Mouse (Mus musculus) kidney, embryonic 15.5 days (tissue): ENCODE results near the gene Nid1. TPM values are rescaled to one million over a fixed set of nuclear protein-coding genes. Genes with fewer than 3 reads are reported as not detected.
"Not testable (repeated sequence)": the region's sequence is repeated elsewhere in the genome, so short reads cannot be mapped to it uniquely, and the experiment has no call there.

Experiments used
- ATAC-seq: fragments of 200-750 bp; cut with Nextera tagmentation; replicated peaks from 2 replicates; pipeline ENCODE4 v1.8.0; 2017; ENCODE audit warnings: moderate TSS enrichment; ENCODE audit not compliant: low FRiP score
- H3K27ac ChIP-seq: fragments of 300-500 bp; sonication (generic); 2 replicates; pipeline ENCODE4 v1.5.1; 2015; ENCODE audit warnings: mild to moderate bottlenecking, inconsistent platforms
- H3K27me3 ChIP-seq: fragments of 300-500 bp; sonication (generic); 2 replicates; pipeline ENCODE4 v1.6.1; 2015; ENCODE audit warnings: inconsistent platforms
- H3K36me3 ChIP-seq: fragments of 300-500 bp; sonication (generic); 2 replicates; pipeline ENCODE4 v1.6.1; 2015; ENCODE audit warnings: inconsistent platforms
- H3K4me1 ChIP-seq: fragments of 300-500 bp; sonication (generic); 2 replicates; pipeline ENCODE4 v1.6.1; 2015; ENCODE audit warnings: inconsistent platforms
- H3K4me2 ChIP-seq: fragments of 300-500 bp; sonication (generic); 2 replicates; pipeline ENCODE4 v1.6.1; 2015; ENCODE audit warnings: moderate library complexity, mild to moderate bottlenecking, inconsistent platforms
- H3K4me3 ChIP-seq: fragments of 300-500 bp; sonication (generic); replicated peaks from 2 replicates; pipeline ENCODE4 v1.5.1; 2015; ENCODE audit warnings: mild to moderate bottlenecking, inconsistent platforms
- H3K9ac ChIP-seq: fragments of 300-500 bp; sonication (generic); 2 replicates; pipeline ENCODE4 v1.6.1; 2015; ENCODE audit warnings: mild to moderate bottlenecking, inconsistent platforms
- H3K9me3 ChIP-seq: fragments of 300-500 bp; sonication (generic); replicated peaks from 2 replicates; pipeline ENCODE4 v1.6.1; 2016; ENCODE audit warnings: inconsistent platforms
- WGBS: fragments of 180-500 bp; shearing (Covaris S2); methylation state at CpG from one replicate; pipeline ENCODE4 v1.1.7; 2015; ENCODE audit warnings: mixed read lengths; 5-methylcytosine and 5-hydroxymethylcytosine counted together
- polyA plus RNA-seq: library from polyadenylated mRNA; unstranded; fragments of >200 nt; fragmentation: Nextera tagmentation; extraction: Ambion mirVana; gene quantifications from 2 replicates; pipeline ENCODE4 v1.2.1, GENCODE M21; 2015

Gene Nid1
- polyA plus RNA-seq, 1 experiment from 2014 or later = 104 TPM

DNA sequence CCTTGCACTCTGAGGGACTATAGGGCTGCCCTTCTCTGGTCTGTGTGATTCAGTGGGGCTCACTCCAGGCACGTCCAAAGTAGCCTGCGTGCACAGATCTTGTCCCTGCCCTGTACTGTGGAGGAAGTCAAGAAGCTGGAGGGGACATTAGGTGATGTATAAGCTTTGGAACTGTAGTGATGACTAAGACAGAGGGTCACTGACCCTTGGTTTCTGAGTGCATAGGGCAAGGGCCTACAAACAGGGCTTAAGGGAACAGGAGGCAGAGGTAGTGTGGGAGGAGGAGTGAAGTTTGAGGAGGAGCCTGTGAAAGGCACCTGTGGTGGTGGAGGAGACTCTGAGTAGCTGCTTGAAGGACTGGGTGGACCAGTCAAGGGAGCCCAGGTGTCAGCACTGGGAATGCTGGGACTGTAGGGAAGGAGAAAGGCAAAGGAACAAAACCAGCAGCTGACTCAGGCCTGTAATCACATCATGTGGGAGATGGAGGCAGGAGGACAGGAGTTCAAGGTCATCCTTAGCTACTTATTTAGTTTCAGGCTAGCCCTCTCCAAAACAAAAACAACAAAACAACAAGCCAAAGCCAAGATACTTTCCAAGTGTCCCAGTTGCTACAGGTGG, 23.3 kb downstream of the Nid1 start:
- H3K9ac ChIP-seq = no peak overlapping the region
- H3K4me1 ChIP-seq = peaks cover 11% of the 10 kb centered on the region

GRCm38 (mm10) chr13:13461446-13462192, 24.3 kb downstream of the Nid1 start:
- Histone ChIP-seq H3K36me3 (0 out of 2 replicates have a peak, but pooled peaks cover 3% of the 10 kb centered on the region), H3K4me2 (no peak overlapping the region), H3K27ac (no peak overlapping the region), H3K4me3 (no peak overlapping the region), H3K9ac (no peak overlapping the region), H3K9me3 (no peaks in the 10 kb centered on the region), H3K27me3 (no peaks in the 10 kb centered on the region), H3K4me1 (peaks cover 11% of the 10 kb centered on the region)
- no peak for ATAC-seq
- 86% methylated on average over 4 of the region's 4 CpGs for WGBS

More for the DNA sequence above, 23.3 kb downstream of the Nid1 start:
- 80% methylated on average over 2 of the region's 2 CpGs for WGBS
- ATAC-seq = peak; percentile 46; the same call in 1 of the 2 replicates
- H3K36me3 ChIP-seq = no peaks in the 10 kb centered on the region
- no peak overlapping the region for H3K27ac ChIP-seq
- H3K4me2 ChIP-seq = no peak overlapping the region
- no peak overlapping the region for H3K4me3 ChIP-seq
- no peaks in the 10 kb centered on the region for H3K27me3 ChIP-seq
- no peaks in the 10 kb centered on the region for H3K9me3 ChIP-seq

GRCm38 (mm10) chr13:13463949-13464348, 26.6 kb downstream of the Nid1 start:
- H3K36me3 ChIP-seq = peaks cover 15% of the 10 kb centered on the region; the same call in 1 of the 2 replicates
- peaks cover 11% of the 10 kb centered on the region for H3K4me1 ChIP-seq
- WGBS = 86% methylated on average over 3 of the region's 3 CpGs
- H3K27ac ChIP-seq = no peak overlapping the region
- H3K4me2 ChIP-seq = no peak overlapping the region
- H3K4me3 ChIP-seq = no peak overlapping the region
- H3K27me3 ChIP-seq = no peaks in the 10 kb centered on the region
- ATAC-seq = no peak
- no peaks in the 10 kb centered on the region for H3K9me3 ChIP-seq
- no peak overlapping the region for H3K9ac ChIP-seq

- H3K4me3 ChIP-seq, H3K27ac ChIP-seq, H3K9ac ChIP-seq, H3K4me1 ChIP-seq, H3K9me3 ChIP-seq, H3K27me3 ChIP-seq, H3K4me2 ChIP-seq, ATAC-seq: not testable (repeated sequence)
- peaks cover 28% of the 10 kb centered on the region; the same call in 1 of the 2 replicates for H3K36me3 ChIP-seq
Observed at GRCm38 (mm10) chr13:13467249-13467648, 29.9 kb downstream of the Nid1 start.

DNA sequence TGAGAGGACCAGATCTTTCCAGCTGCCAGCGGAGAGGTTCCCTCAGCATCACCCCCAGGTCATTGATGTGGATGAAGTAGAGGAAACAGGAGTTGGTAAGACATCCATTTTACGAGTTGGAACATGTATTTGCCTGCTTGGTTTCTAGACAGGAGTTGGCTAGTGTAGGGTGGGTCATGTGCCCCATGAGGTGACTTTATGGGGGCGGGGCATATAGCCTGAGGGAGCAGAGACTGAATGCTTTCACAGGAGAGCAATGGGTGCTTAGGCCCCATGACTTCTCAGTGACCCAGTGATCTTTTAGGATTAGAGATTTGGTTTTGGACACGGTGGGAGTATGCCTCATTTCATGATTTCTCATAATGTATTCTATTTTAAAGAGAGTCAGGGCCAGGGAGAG, 31.2 kb downstream of the Nid1 start:
- no peaks in the 10 kb centered on the region for H3K27me3 ChIP-seq
- no peak overlapping the region for H3K9ac ChIP-seq
- no peak overlapping the region for H3K27ac ChIP-seq
- peaks cover 10% of the 10 kb centered on the region; the same call in 1 of the 2 replicates for H3K4me1 ChIP-seq
- no peaks in the 10 kb centered on the region for H3K9me3 ChIP-seq
- no peak overlapping the region for H3K4me2 ChIP-seq
- H3K36me3 ChIP-seq = peaks cover 40% of the 10 kb centered on the region; the same call in 1 of the 2 replicates
- 82% methylated on average over 4 of the region's 4 CpGs for WGBS
- ATAC-seq = no peak
- H3K4me3 ChIP-seq = no peak overlapping the region

GRCm38 (mm10) chr13:13471334-13471757, 34.0 kb downstream of the Nid1 start:
- no peak for ATAC-seq
- no peaks in the 10 kb centered on the region for H3K9me3 ChIP-seq
- no peak overlapping the region for H3K4me2 ChIP-seq
- peaks cover 44% of the 10 kb centered on the region; the same call in 1 of the 2 replicates for H3K36me3 ChIP-seq
- H3K27ac ChIP-seq = no peak overlapping the region
- WGBS = 69% methylated on average over 3 of the region's 3 CpGs
- H3K4me1 ChIP-seq = peaks cover 13% of the 10 kb centered on the region; the same call in 1 of the 2 replicates
- H3K4me3 ChIP-seq = no peak overlapping the region
- no peaks in the 10 kb centered on the region for H3K27me3 ChIP-seq
- no peak overlapping the region for H3K9ac ChIP-seq

- not testable (repeated sequence) for H3K27me3 ChIP-seq, H3K9ac ChIP-seq, ATAC-seq, H3K9me3 ChIP-seq, H3K4me2 ChIP-seq, H3K4me3 ChIP-seq, H3K27ac ChIP-seq
- Histone ChIP-seq H3K36me3 (peaks cover 48% of the 10 kb centered on the region), H3K4me1 (peaks cover 13% of the 10 kb centered on the region; the same call in 1 of the 2 replicates)
- WGBS = 71% methylated on average over 3 of the region's 3 CpGs
Observed at GRCm38 (mm10) chr13:13474464-13474863, 37.1 kb downstream of the Nid1 start.

DNA sequence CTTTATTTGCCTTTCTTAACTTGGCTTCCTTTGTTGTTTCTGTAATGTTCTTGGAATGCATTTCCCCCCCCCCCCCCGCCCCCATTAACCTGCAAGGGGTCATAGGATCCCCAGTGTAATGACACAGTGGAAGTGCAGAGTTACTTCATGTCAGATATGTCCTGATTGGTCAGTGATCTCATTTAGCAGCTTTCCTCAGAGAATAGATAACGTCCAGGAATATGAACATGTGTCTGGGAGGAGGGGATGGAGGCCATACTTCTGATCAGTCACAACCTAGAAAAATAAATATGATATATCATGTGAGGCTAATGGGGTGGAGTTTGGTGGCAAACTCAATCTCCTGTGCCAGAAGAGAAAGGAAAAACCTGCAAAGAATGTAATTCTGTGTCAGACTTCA, 37.6 kb downstream of the Nid1 start:
- Histone ChIP-seq H3K27me3 (no peaks in the 10 kb centered on the region), H3K4me3 (no peak overlapping the region), H3K4me2 (no peak overlapping the region), H3K36me3 (peaks cover 48% of the 10 kb centered on the region), H3K9me3 (no peaks in the 10 kb centered on the region), H3K27ac (no peak overlapping the region), H3K4me1 (peaks cover 13% of the 10 kb centered on the region; the same call in 1 of the 2 replicates), H3K9ac (no peak overlapping the region)
- no peak for ATAC-seq
- WGBS = 26% methylated on average over 2 of the region's 2 CpGs

- Histone ChIP-seq H3K9me3 (no peaks in the 10 kb centered on the region), H3K4me1 (peaks cover 11% of the 10 kb centered on the region; the same call in 1 of the 2 replicates), H3K4me3 (no peak overlapping the region), H3K9ac (no peak overlapping the region), H3K27ac (no peak overlapping the region), H3K27me3 (no peaks in the 10 kb centered on the region), H3K36me3 (peaks cover 45% of the 10 kb centered on the region), H3K4me2 (no peak overlapping the region)
- no peak for ATAC-seq
- WGBS = 87% methylated on average over 2 of the region's 2 CpGs
Observed at GRCm38 (mm10) chr13:13476568-13476967, 39.2 kb downstream of the Nid1 start.

DNA sequence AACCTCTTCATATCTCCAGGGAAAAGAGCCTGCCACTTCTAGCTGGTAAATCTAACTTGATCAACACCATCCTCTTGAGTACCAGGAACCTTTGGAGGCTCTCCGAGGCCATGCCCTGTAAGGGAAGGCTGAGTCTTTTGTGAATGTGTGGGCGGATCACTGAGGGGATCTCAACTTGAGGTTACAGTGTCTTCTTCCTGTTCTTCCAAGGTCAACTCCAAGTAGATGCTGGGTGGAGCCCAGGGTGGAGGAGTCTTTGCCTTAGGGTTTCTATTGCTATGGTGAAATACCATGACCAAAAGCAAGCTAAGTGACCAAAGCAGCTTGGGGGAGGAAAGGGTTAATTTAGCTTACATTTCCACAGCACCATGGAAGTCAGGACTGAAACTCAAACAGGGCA, 39.7 kb downstream of the Nid1 start:
- Histone ChIP-seq H3K4me3 (no peak overlapping the region), H3K4me1 (peaks cover 11% of the 10 kb centered on the region; the same call in 1 of the 2 replicates)

DNA sequence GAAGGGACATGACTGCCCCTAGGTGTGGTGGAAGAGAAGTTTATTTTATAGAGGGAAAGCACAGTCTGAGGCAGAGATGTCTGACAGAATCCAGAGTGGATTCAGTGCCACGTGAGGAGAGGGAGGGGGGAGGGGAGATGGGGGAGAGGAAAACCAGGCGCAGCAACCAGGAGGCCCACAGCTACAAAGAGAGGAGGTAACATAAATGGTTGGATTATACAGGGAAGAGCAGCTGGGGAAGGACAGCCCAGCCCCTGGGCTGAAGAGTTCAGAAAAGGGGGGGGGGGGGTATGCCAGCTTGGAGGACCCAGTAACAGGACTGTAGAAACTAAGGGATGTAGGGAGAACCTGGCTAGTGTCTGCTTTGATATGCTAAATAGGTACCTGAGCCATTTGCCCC, 42.6 kb downstream of the Nid1 start:
- Histone ChIP-seq H3K4me2 (no peak overlapping the region), H3K27ac (no peak overlapping the region), H3K4me1 (0 out of 2 replicates have a peak, but pooled peaks cover 4% of the 10 kb centered on the region), H3K9me3 (no peaks in the 10 kb centered on the region), H3K27me3 (no peaks in the 10 kb centered on the region), H3K9ac (no peak overlapping the region), H3K4me3 (no peak overlapping the region), H3K36me3 (peaks cover 57% of the 10 kb centered on the region)
- ATAC-seq = no peak
- 18% methylated on average over 2 of the region's 2 CpGs for WGBS

More for the DNA sequence above, 39.7 kb downstream of the Nid1 start:
- Histone ChIP-seq H3K27me3 (no peaks in the 10 kb centered on the region), H3K27ac (no peak overlapping the region), H3K4me2 (no peak overlapping the region), H3K36me3 (peaks cover 50% of the 10 kb centered on the region), H3K9me3 (no peaks in the 10 kb centered on the region), H3K9ac (no peak overlapping the region)
- WGBS = 85% methylated on average over 2 of the region's 2 CpGs
- no peak for ATAC-seq

DNA sequence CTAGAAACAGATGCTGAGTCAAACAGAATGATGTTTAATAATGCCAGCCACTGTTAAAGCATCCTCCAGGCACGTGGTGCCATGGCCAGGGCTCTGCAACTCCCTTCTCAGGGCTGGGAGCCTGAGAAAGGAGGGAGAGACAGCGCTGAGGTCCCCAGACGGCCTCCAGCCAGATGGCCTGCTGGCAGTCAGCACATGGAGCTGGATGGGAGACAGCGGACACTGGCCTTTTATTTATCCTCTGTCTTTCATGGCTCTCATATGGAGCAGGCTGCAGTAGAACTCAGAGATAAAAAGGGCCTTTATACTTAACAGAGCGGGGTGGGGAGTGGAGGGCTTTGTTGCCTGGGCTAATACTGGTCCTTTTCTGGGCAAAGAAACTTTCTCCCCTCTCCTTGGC, 43.7 kb downstream of the Nid1 start:
- H3K27ac ChIP-seq = no peak overlapping the region
- H3K4me2 ChIP-seq = no peak overlapping the region
- no peaks in the 10 kb centered on the region for H3K9me3 ChIP-seq
- no peak overlapping the region for H3K4me3 ChIP-seq
- WGBS = 59% methylated on average over 5 of the region's 5 CpGs
- 0 out of 2 replicates have a peak, but pooled peaks cover 4% of the 10 kb centered on the region for H3K4me1 ChIP-seq
- H3K36me3 ChIP-seq = peaks cover 59% of the 10 kb centered on the region
- H3K9ac ChIP-seq = no peak overlapping the region
- 0 out of 2 replicates have a peak, but pooled peaks have one; percentile 34 for ATAC-seq
- no peaks in the 10 kb centered on the region for H3K27me3 ChIP-seq
